Mouse (Mus musculus): Measurements from ENCODE around the gene Tmod4. TPM values are rescaled to one million over a fixed set of nuclear protein-coding genes. Genes with fewer than 3 reads are reported as not detected.
"Not testable (repeated sequence)": the region's sequence is repeated elsewhere in the genome, so short reads cannot be mapped to it uniquely, and the experiment has no call there.

Tmod4 gene
- total RNA-seq (2021) = 10 to 100 TPM; 17.6 to 29.1 TPM

GRCm38 (mm10) chr3:95124246-95124645, at the start of gene Tmod4:
Tmod4 (plus strand) TSS chr3:95124476.
- no peak for DNase-seq
- intact Hi-C loops (cut with DNase I) = no loop called here

- intact Hi-C loops (cut with DNase I) = no loop called here
Observed at GRCm38 (mm10) chr3:95088071-95088470, 36.2 kb upstream of the Tmod4 start.

GRCm38 (mm10) chr3:95100854-95101253, 23.4 kb upstream of the Tmod4 start:
- DNase-seq = no peak
- intact Hi-C loops (cut with DNase I) = loop anchor here (5.0 kb wide), 1 partner anchor 54 kb away; no protein-coding TSS in a partner anchor

More at GRCm38 (mm10) chr3:95088071-95088470, 36.2 kb upstream of the Tmod4 start:
- DNase-seq = no peak

GRCm38 (mm10) chr3:95105121-95105520, 19.2 kb upstream of the Tmod4 start:
- intact Hi-C loops (cut with DNase I) = no loop called here
- DNase-seq = no peak

- DNase-seq = no peak
- intact Hi-C loops (cut with DNase I) = no loop called here
Observed at GRCm38 (mm10) chr3:95105586-95106337, 18.5 kb upstream of the Tmod4 start.

GRCm38 (mm10) chr3:95106338-95107117, 17.7 kb upstream of the Tmod4 start, which contains the start of gene Pip5k1a:
Pip5k1a (minus strand) TSS chr3:95106930.
- intact Hi-C loops (cut with DNase I) = no loop called here
- peak; percentile 92 to 94 for DNase-seq

DNA sequence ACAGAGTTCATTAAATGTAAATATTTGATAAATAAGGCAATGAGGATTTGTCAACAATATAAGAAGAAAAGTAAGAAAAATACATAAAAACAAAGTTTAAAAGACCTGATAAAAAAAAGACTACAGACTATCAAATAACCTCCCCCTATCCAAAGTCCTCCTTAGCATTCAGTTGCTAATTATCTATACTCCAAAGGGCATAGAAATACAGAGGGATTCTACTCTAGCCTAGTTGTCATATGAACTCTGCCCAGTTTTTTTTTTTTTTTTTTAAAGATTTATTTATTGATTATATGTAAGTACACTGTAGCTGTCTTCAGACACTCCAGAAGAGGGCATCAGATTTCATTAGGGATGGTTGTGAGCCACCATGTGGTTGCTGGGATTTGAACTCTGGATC, 17.0 kb upstream of the Tmod4 start:
- intact Hi-C loops (cut with DNase I); DNase-seq: not testable (repeated sequence)

DNA sequence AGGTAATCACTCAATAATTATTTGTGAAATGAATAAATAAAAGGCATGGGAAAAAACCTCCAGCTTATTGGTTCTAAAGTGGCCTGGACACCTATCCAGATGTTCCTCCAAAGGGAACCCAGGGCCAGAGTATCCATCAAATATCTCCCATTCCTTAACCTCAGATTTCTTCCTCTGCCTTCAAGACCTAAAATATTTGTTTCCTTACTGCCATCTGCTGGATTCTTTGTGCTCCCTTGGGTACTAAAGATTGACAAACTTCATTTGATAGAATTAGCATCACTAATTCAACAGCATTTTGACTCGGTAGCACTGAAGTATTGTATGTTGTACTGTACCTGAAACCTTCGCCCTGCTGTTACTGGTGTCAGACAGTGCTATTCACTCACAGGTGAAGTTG, 16.4 kb upstream of the Tmod4 start:
- intact Hi-C loops (cut with DNase I) = no loop called here
- no peak for DNase-seq

DNA sequence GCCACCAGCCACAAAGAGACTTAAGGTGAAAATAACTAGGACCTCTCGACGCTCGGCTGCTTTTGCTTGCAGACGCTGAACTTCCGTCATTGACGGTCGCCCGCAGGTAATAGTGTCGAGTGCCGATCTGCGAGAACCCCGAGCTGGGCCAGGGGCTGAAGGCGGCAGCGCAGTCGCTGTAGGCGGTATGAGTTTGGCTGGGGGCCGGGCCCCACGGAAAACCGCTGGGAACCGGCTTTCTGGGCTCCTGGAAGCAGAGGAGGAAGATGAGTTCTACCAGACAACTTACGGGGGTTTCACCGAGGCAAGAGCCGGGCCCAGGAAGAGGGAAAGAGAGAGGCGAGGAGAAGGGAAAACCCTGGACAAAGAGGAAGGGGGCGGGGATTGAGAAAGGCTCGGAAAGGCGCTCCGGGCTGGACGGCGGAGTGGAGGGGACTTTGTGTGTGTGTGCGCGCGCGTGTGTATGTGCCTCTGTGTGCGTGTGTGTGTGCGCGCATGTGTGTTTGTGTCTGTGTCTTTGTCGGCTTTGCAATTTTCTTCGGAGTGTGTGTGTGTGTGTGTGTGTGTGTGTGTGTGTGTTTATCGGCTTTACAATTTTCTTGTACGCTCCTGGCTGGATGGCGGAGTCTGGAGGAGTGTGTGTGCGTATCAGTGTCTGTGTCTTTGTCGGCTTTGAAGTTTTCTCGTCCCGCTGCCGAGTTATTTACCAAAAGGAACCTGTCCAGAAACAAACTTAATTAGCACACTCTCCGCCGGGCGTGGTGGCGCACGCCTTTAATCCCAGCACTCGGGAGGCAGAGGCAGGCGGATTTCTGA, 13.2 kb upstream of the Tmod4 start, which contains the start of gene Vps72:
Gene Vps72 (plus strand): TSS at position 112 of the 816 bp plus-strand sequence.
- intact Hi-C loops (cut with DNase I) = loop anchor here (2.0 kb wide), 1 partner anchor 22 kb away; no protein-coding TSS in a partner anchor
- DNase-seq = peak; percentile 89 to 92

GRCm38 (mm10) chr3:95112760-95113159, 11.5 kb upstream of the Tmod4 start:
- DNase-seq = no peak
- intact Hi-C loops (cut with DNase I) = no loop called here

GRCm38 (mm10) chr3:95117751-95118150, 6.5 kb upstream of the Tmod4 start:
- DNase-seq = no peak
- intact Hi-C loops (cut with DNase I) = no loop called here

DNA sequence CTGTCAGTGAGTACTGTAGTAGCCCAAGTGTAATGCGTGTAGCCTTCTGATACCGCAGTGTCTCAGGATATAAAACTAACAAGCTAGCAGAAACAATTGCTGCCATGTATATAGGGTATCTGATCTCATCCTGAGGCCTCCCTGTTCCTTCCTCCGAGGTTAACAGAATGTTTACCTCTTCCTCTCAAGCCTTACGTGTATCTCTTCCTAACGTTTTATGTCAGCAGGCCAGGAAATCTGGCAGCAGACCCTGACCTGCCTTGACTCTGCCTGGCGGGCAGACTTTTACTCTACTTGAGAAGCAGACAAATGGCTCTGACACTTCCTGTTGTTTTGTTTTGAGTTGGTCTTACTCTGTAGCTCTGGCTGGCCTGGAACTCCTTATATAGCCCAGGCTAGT, 2.7 kb upstream of the Tmod4 start:
- intact Hi-C loops (cut with DNase I) = no loop called here
- no peak for DNase-seq

DNA sequence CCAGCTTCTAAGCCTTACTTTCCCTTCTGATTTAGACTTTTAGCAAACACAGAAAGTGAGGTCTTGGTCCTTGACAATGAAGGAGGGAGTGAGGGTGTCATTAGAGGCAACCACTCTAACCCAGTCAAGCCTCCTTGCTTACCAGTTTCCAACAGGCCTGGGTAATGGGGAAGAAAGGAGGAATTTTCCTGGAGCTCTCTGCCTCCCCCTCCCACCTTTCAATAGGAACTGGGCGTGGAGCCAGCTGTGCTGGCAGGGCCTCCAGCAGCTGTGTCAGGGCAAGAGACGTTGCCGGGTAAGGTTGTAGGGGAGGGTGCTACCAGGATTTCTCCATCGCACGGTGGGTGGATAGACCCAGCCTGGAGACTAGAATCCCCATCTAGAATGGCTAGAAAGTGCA, 696 bp downstream of the Tmod4 start:
- peak; percentile 40 to 46 for DNase-seq
- intact Hi-C loops (cut with DNase I) = no loop called here

GRCm38 (mm10) chr3:95129226-95129651, 5.0 kb downstream of the Tmod4 start:
- peak in 1 of 2 experiments; percentile 52 for DNase-seq
- intact Hi-C loops (cut with DNase I) = no loop called here

DNA sequence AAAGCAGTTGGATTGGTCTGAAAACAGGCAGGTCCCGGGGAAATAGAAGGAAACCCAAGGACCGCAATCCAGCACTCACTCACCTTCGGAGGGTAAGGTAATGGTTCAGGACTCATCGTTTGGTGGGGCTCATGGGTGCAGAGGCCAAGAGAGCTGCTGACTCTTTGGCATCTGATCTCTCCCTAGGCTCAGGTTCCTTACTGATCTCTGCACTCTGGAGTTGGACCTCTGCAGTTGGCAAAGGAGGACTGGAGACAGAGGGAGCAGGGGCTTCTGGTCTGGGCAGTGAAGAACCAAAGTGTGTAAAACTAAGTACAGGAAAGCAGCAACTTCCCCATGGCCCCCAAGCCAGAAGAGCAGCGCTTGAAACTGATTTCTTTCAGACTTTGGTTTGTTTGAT, 5.8 kb downstream of the Tmod4 start:
- intact Hi-C loops (cut with DNase I) = no loop called here

GRCm38 (mm10) chr3:95132389-95132788, 8.1 kb downstream of the Tmod4 start:
- intact Hi-C loops (cut with DNase I) = loop anchor here (2.0 kb wide), 1 partner anchor 22 kb away; the partner anchor contains the start of gene Vps72
- DNase-seq = not testable (repeated sequence)

More for the DNA sequence above, 5.8 kb downstream of the Tmod4 start:
- DNase-seq = no peak

DNA sequence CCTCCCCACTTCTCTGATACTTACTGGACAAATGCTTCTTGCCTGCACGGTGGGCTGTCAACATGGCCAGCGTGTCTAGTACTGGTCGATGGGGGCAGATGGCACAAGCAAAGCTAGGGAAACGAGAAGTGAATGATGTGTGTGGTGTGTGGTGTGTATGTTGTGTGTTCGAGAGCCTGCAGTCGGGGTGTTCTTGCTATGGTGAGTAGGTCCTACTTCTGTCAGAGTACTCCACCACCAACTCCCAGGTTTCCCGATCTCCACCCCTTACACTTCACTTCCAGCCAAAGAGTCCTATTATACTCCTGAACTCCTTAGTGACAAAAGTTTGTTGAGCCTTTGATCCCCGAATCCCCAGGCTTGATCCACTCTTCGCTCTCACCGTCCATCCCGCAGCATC, 8.9 kb downstream of the Tmod4 start:
- intact Hi-C loops (cut with DNase I) = loop anchor here (2.0 kb wide), 1 partner anchor 22 kb away; the partner anchor contains the start of gene Vps72
- DNase-seq = no peak

- DNase-seq = peak; percentile 85 to 86
- intact Hi-C loops (cut with DNase I) = loop anchor here (2.0 kb wide), 1 partner anchor 23 kb away; the partner anchor contains the start of gene Vps72
Observed at GRCm38 (mm10) chr3:95133680-95134101, 9.4 kb downstream of the Tmod4 start, which contains the start of the genes Scnm1 and Lysmd1. Scnm1 (minus strand) TSS chr3:95134011. Lysmd1 (plus strand) TSS chr3:95134088.

- DNase-seq; intact Hi-C loops (cut with DNase I): not testable (repeated sequence)
Observed at GRCm38 (mm10) chr3:95134133-95134532, 9.9 kb downstream of the Tmod4 start.

GRCm38 (mm10) chr3:95135023-95135422, 10.7 kb downstream of the Tmod4 start:
- intact Hi-C loops (cut with DNase I) = no loop called here
- peak; percentile 47 to 51 for DNase-seq
